Mouse (Mus musculus): ENCODE measurements at regions not wholly inside any gene's neighbourhood (a gene's known extent, or its start where the extent isn't known, plus 50 kb on each side); places are given as distances from the start of the nearest gene placed in this dataset.

DNA sequence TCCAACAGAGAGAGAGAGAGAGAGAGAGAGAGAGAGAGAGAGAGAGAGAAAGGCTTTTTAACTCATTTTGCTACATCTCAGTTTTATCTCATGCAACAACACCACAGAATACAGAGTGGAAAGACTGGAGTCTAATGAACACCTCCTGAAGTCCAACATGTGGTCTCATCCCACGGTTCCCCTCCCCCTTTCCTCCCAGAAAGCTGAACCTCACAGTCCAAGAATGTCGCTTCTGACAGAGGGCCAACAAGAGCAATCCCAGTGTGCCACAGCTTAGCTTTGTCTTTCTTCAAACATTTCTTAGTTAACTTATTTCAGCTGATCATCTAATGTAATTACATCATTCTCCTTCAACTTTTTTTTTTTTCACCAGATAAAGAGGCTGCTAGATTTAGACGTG lies 180.5 kb upstream of the Egln3 start:
- Histone ChIP-seq H3K27me3 (ENCODE audit: insufficient read depth, low read length) (no peaks in the 10 kb centered on the region), H3K9me3 (ENCODE audit: low read length) (peaks cover 7% of the 10 kb centered on the region; the same call in 1 of the 2 replicates), H3K4me1 (replicated peaks; ENCODE audit: low read depth, low read length) (peaks cover 9% of the 10 kb centered on the region), H3K4me3 (replicated peaks; ENCODE audit: low read length) (no peak overlapping the region), H3K36me3 (ENCODE audit: insufficient read depth, low read length) (no peaks in the 10 kb centered on the region)
- no peak for TF ChIP-seq CTCF (conservative IDR thresholded peaks at IDR 0.05; ENCODE audit: low read length)
- TF ChIP-seq NANOG (IDR thresholded peaks at IDR 0.05; ENCODE audit: borderline replicate concordance, low read length): no peak
- TF ChIP-seq POU5F1 (IDR thresholded peaks at IDR 0.05; ENCODE audit: borderline replicate concordance, low read length): no peak

DNA sequence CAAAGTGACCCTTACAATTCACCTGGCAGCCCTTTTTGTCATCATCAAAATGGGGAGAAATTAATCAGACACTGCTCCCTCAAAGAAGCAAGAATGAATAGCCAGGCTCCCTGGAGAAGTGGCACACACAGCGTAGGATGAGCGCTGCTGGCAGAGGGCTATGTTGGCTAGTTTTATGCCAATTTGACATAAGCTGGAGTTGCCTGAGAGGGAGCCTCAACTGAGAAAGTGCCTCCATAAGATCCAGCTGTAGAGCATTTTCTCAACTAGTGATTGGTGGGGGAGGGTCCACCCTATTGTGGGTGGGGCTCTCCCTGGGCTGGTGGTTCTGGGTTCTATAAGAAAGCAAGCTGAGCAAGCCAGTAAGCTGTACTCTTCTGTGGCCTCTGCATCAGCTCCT lies 179.3 kb upstream of the Egln3 start:
- no peaks in the 10 kb centered on the region for H3K36me3 ChIP-seq (ENCODE audit: insufficient read depth, low read length)
- peaks cover 9% of the 10 kb centered on the region for H3K4me1 ChIP-seq (replicated peaks; ENCODE audit: low read depth, low read length)
- TF ChIP-seq POU5F1 (IDR thresholded peaks at IDR 0.05; ENCODE audit: borderline replicate concordance, low read length): no peak
- H3K4me3 ChIP-seq (replicated peaks; ENCODE audit: low read length): no peak overlapping the region
- H3K27me3 ChIP-seq (ENCODE audit: insufficient read depth, low read length): no peaks in the 10 kb centered on the region
- 0 out of 2 replicates have a peak, but pooled peaks cover 12% of the 10 kb centered on the region for H3K9me3 ChIP-seq (ENCODE audit: low read length)

DNA sequence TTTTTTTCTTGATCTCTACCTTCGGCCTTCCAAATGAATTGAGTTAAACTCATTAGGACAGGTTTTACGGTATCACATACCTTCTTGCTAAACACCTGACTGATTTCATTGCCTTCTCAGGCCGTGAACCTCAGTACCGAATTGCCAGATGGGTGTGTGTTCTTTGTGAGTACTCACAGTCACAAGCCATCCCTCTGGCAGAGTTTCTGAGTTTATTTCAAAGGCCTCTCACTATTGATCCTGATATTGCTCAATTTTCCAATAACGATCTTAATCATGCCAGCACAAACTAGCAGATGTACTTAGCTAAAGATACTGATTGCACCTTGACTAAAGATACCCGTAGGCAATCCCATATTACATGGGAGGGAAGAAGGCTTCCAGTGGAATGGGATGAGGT lies 178.4 kb upstream of the Egln3 start:
- Histone ChIP-seq H3K27me3 (ENCODE audit: insufficient read depth, low read length) (no peaks in the 10 kb centered on the region), H3K4me1 (replicated peaks; ENCODE audit: low read depth, low read length) (peaks cover 13% of the 10 kb centered on the region), H3K36me3 (ENCODE audit: insufficient read depth, low read length) (no peaks in the 10 kb centered on the region), H3K4me3 (replicated peaks; ENCODE audit: low read length) (no peak overlapping the region), H3K9me3 (ENCODE audit: low read length) (0 out of 2 replicates have a peak, but pooled peaks cover 5% of the 10 kb centered on the region)
- TF ChIP-seq POU5F1 (IDR thresholded peaks at IDR 0.05; ENCODE audit: borderline replicate concordance, low read length) (no peak), NANOG (IDR thresholded peaks at IDR 0.05; ENCODE audit: borderline replicate concordance, low read length) (no peak)

DNA sequence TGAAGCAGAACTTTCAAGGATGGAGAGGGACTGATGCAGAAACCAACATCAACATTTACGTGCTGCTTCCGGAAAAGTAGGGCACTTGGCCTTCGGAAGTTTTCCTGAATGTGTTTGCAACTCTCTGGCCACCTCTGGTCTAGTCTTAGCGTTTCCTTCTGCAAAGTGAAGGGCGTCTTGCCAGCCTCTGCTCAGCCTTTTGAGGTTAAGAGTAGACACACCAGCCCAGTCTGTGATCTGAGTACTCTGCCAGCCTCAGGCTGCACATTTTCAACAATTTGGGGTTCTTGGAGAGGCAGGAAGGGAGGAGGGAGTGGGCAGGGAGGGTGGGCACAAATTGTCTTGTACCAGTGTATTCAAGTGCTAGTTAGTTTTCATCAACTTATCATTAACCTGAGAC lies 176.7 kb upstream of the Egln3 start:
- Histone ChIP-seq H3K36me3 (ENCODE audit: insufficient read depth, low read length) (no peaks in the 10 kb centered on the region), H3K4me3 (replicated peaks; ENCODE audit: low read length) (no peak overlapping the region), H3K27me3 (ENCODE audit: insufficient read depth, low read length) (no peaks in the 10 kb centered on the region), H3K4me1 (replicated peaks; ENCODE audit: low read depth, low read length) (peaks cover 20% of the 10 kb centered on the region), H3K9me3 (ENCODE audit: low read length) (0 out of 2 replicates have a peak, but pooled peaks cover 5% of the 10 kb centered on the region)
- no peak for TF ChIP-seq CTCF (conservative IDR thresholded peaks at IDR 0.05; ENCODE audit: low read length)
- TF ChIP-seq NANOG (IDR thresholded peaks at IDR 0.05; ENCODE audit: borderline replicate concordance, low read length): no peak
- no peak for TF ChIP-seq POU5F1 (IDR thresholded peaks at IDR 0.05; ENCODE audit: borderline replicate concordance, low read length)

DNA sequence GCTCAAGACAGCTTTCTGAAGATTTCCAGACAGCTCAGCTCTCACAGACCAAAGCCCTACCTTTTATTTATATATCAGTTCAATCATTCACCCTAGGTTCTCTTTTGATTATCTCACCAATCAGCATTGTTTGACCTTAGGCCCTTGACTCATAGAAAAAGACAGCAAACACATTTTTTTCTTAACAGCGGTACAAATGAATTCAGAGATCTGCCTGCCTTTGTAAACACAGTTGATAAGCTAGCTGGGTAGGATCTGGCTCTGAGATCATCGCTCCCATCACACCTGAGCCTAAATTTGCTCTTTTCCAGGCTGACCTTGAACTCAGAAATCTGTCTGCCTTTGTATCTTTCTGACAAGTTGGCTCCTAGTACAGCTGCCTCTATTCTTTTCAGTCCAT lies 174.9 kb upstream of the Egln3 start:
- Histone ChIP-seq H3K4me3 (replicated peaks; ENCODE audit: low read length) (no peak overlapping the region), H3K27me3 (ENCODE audit: insufficient read depth, low read length) (no peaks in the 10 kb centered on the region), H3K4me1 (replicated peaks; ENCODE audit: low read depth, low read length) (peaks cover 20% of the 10 kb centered on the region), H3K36me3 (ENCODE audit: insufficient read depth, low read length) (no peaks in the 10 kb centered on the region), H3K9me3 (ENCODE audit: low read length) (0 out of 2 replicates have a peak, but pooled peaks cover 5% of the 10 kb centered on the region)
- no peak for TF ChIP-seq POU5F1 (IDR thresholded peaks at IDR 0.05; ENCODE audit: borderline replicate concordance, low read length)
- TF ChIP-seq NANOG (IDR thresholded peaks at IDR 0.05; ENCODE audit: borderline replicate concordance, low read length): no peak
- no peak for TF ChIP-seq CTCF (conservative IDR thresholded peaks at IDR 0.05; ENCODE audit: low read length)

DNA sequence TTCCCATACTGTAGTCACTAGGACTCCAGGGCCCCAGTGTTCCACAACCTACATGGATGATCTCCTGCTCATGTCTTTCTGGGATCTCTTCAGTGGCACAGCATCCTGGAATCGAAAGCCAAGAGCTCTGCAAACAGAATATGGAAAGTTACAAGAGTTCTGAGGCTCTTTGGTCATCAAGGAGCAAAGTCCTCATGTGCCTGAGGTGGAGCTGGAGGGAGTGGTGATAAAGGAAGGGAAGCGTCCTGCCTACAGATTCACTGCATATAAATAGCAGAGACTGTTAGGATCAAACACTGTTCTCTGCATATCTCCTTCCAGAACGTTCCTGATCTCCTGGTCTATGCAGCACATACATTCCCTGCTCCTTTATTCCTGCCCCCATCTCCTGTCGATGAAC lies 170.4 kb upstream of the Egln3 start:
- H3K4me1 ChIP-seq (replicated peaks; ENCODE audit: low read depth, low read length): peaks cover 16% of the 10 kb centered on the region
- 0 out of 2 replicates have a peak, but pooled peaks cover 5% of the 10 kb centered on the region for H3K9me3 ChIP-seq (ENCODE audit: low read length)
- TF ChIP-seq CTCF (conservative IDR thresholded peaks at IDR 0.05; ENCODE audit: low read length): no peak
- no peak for TF ChIP-seq NANOG (IDR thresholded peaks at IDR 0.05; ENCODE audit: borderline replicate concordance, low read length)
- TF ChIP-seq POU5F1 (IDR thresholded peaks at IDR 0.05; ENCODE audit: borderline replicate concordance, low read length): no peak
- no peak overlapping the region for H3K4me3 ChIP-seq (replicated peaks; ENCODE audit: low read length)
- no peaks in the 10 kb centered on the region for H3K36me3 ChIP-seq (ENCODE audit: insufficient read depth, low read length)
- H3K27me3 ChIP-seq (ENCODE audit: insufficient read depth, low read length): no peaks in the 10 kb centered on the region

DNA sequence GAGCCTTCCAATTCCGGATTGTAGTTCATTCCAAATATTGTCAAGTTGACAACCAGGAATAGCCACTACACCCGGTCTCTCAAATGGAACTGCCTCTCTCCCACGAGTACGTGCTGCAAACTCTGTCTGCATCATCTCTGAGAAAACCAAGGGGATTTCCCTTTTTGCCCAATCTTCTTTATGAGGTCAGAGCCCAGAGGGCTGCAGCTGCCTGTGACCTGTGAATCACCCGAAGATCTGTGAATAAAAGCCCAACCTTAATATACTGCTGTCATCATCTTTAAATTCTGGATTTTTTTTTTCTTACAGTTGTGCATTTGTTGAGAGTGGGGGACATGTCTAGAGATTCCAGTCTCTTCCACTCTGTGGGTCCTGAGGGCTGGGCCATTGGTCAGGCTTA lies 165.6 kb upstream of the Egln3 start:
- H3K36me3 ChIP-seq (ENCODE audit: insufficient read depth, low read length): no peaks in the 10 kb centered on the region
- peaks cover 6% of the 10 kb centered on the region for H3K4me1 ChIP-seq (replicated peaks; ENCODE audit: low read depth, low read length)
- no peak overlapping the region for H3K4me3 ChIP-seq (replicated peaks; ENCODE audit: low read length)
- H3K27me3 ChIP-seq (ENCODE audit: insufficient read depth, low read length): no peaks in the 10 kb centered on the region
- H3K9me3 ChIP-seq (ENCODE audit: low read length): peaks cover 8% of the 10 kb centered on the region
- TF ChIP-seq NANOG (IDR thresholded peaks at IDR 0.05; ENCODE audit: borderline replicate concordance, low read length) (no peak), CTCF (conservative IDR thresholded peaks at IDR 0.05; ENCODE audit: low read length) (no peak), POU5F1 (IDR thresholded peaks at IDR 0.05; ENCODE audit: borderline replicate concordance, low read length) (no peak)

DNA sequence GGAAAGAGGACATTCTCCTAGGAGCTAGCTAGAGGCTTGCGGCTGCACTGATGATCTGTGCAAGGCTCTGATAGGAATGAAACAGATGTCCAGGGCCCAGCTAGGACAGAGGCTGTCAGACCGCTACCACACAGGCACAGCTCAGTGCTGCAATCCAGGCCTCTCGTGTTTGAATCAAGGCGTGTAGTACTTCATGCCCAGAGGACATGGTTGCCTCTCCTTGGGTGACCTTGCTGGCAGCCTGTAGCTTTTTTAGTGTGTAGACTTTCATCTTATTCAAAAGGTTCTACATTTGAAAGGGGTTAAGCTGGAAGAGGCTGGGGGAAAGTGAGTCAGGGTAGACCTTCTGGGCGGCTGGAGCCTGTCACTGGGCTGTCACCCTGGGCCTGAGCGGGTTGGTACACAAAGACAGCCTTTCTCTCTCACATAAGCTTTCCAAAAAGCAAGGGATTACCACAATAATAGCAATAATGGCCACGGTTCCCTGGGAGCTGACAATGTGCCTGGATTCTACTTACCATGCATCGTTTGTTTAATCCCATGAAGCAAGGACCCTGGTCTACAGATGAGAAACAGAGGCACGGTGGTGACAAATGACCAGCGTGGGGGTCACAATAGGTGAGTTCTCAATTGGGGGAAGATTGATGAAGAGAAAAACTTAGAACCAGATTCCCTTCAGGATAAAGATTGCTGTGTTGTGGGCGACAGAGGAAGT lies 160.9 kb upstream of the Egln3 start:
- TF ChIP-seq NANOG (IDR thresholded peaks at IDR 0.05; ENCODE audit: borderline replicate concordance, low read length): no peak
- no peak for TF ChIP-seq POU5F1 (IDR thresholded peaks at IDR 0.05; ENCODE audit: borderline replicate concordance, low read length)
- TF ChIP-seq CTCF (conservative IDR thresholded peaks at IDR 0.05; ENCODE audit: low read length): no peak
- Histone ChIP-seq H3K4me1 (replicated peaks; ENCODE audit: low read depth, low read length) (peaks cover 3% of the 10 kb centered on the region), H3K9me3 (ENCODE audit: low read length) (peaks cover 38% of the 10 kb centered on the region), H3K36me3 (ENCODE audit: insufficient read depth, low read length) (0 out of 2 replicates have a peak, but pooled peaks cover 4% of the 10 kb centered on the region), H3K27me3 (ENCODE audit: insufficient read depth, low read length) (no peaks in the 10 kb centered on the region), H3K4me3 (replicated peaks; ENCODE audit: low read length) (no peak overlapping the region)

DNA sequence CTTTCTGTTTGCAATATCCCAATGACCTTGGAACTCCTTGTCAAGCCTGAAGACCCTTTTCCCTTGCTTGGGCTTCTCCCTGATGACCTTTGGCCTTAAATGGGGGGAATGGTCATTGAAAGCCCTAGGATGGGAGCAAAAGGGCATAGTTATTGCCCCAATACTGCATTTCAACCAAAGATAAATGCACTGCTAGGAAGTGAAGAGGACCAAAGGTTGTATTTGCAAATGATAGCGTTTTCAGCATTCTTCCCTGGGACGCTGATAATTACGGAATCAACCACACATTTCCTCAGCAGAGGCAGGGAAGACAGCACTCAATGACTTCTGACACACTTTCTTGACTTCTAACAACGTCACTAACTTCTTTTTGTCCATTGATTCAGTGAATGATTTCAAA lies 158.1 kb upstream of the Egln3 start:
- peaks cover 55% of the 10 kb centered on the region for H3K9me3 ChIP-seq (ENCODE audit: low read length)
- 0 out of 2 replicates have a peak, but pooled peaks cover 8% of the 10 kb centered on the region for H3K36me3 ChIP-seq (ENCODE audit: insufficient read depth, low read length)
- no peaks in the 10 kb centered on the region for H3K27me3 ChIP-seq (ENCODE audit: insufficient read depth, low read length)
- H3K4me3 ChIP-seq (replicated peaks; ENCODE audit: low read length): no peak overlapping the region; the same call in 1 of the 2 replicates
- TF ChIP-seq CTCF (conservative IDR thresholded peaks at IDR 0.05; ENCODE audit: low read length): no peak
- no peaks in the 10 kb centered on the region for H3K4me1 ChIP-seq (replicated peaks; ENCODE audit: low read depth, low read length)

All from E14TG2a.4 (cell line).